Comparison of ENCODE assay signal across 8 mouse cellular contexts in genomic region chrX:71491931-71492633, GRCm38 (mm10). TPM values are rescaled to one million over a fixed set of nuclear protein-coding genes. Genes with fewer than 3 reads are reported as not detected.
DNase-seq lines count a peak whose midpoint lies in the region; ATAC-seq and TF ChIP-seq lines count a peak whose summit lies in the region.

No protein-coding gene starts in this region.

- no peaks in the 10 kb centered on the region for H3K36me3 ChIP-seq in heart, embryonic 14.5 days (ENCODE audit: control insufficient read depth, insufficient read depth, low read length)
- H3K36me3 ChIP-seq in liver, embryonic 15.5 days (replicated peaks): no peaks in the 10 kb centered on the region

- H3K27me3 ChIP-seq in heart, embryonic 14.5 days (ENCODE audit: control insufficient read depth, insufficient read depth, low read length): no peaks in the 10 kb centered on the region
- H3K27me3 ChIP-seq in liver, embryonic 15.5 days: peaks cover 5% of the 10 kb centered on the region; the same call in 1 of the 2 replicates

- 21% methylated on average over 17 of the region's 17 CpGs for WGBS in heart, embryonic 14.5 days
- 10% methylated on average over 17 of the region's 17 CpGs for WGBS in liver, embryonic 15.5 days (ENCODE audit: insufficient replicate concordance)

- no peak for DNase-seq in left cerebral cortex, adult 2 months (ENCODE audit: extremely low spot score in 1 of 2, low spot score in 2 of 2)
- no peak for DNase-seq in left cerebral cortex, adult 9 months (ENCODE audit: low spot score in 2 of 2)
- no peak for DNase-seq in thymus, postnatal 4 days
- no peak for DNase-seq in urinary bladder, postnatal 10 days (ENCODE audit: low spot score)
- no peak for DNase-seq in testis, postnatal 14 days (ENCODE audit: low spot score)

- H3K4me2 ChIP-seq in heart, embryonic 14.5 days (ENCODE audit: low read length): peak overlapping the region; percentile 71
- H3K4me2 ChIP-seq in liver, embryonic 15.5 days: peak overlapping the region; percentile 82

- no peak for TF ChIP-seq CTCF in left cerebral cortex, adult 2 months (IDR thresholded peaks at IDR 0.05)

- H3K9ac ChIP-seq in heart, embryonic 14.5 days (ENCODE audit: low read length): peak overlapping the region; percentile 74
- peak overlapping the region; percentile 77 for H3K9ac ChIP-seq in liver, embryonic 15.5 days

- peak overlapping the region; percentile 51 for H3K4me3 ChIP-seq in left cerebral cortex, adult 2 months
- H3K4me3 ChIP-seq in brown adipose tissue, adult 24 weeks (ENCODE audit: insufficient read depth, low read depth, low read length): peak overlapping the region; percentile 89
- H3K4me3 ChIP-seq in heart, embryonic 14.5 days (ENCODE audit: control insufficient read depth in 1 of 2, insufficient read depth in 1 of 2, low read depth in 1 of 2, low read length in 2 of 2): peak overlapping the region; percentile 55 to 86
- peak overlapping the region; percentile 70 for H3K4me3 ChIP-seq in liver, embryonic 15.5 days (replicated peaks)

- intact Hi-C loops in left cerebral cortex, adult 2 months (cut with DNase I): loop anchor here (1.0 to 2.0 kb wide), 2 partner anchors 57 to 64 kb away; no protein-coding TSS in a partner anchor

- H3K27ac ChIP-seq in left cerebral cortex, adult 2 months: peak overlapping the region; percentile 77
- peak overlapping the region; percentile 86 for H3K27ac ChIP-seq in brown adipose tissue, adult 24 weeks (replicated peaks; ENCODE audit: low read depth, low read length)
- H3K27ac ChIP-seq in heart, embryonic 14.5 days (replicated peaks in 1 of 2; ENCODE audit: control insufficient read depth in 1 of 2, insufficient read depth in 1 of 2, low read depth in 2 of 2, low read length in 2 of 2): peak overlapping the region; percentile 81 to 95
- H3K27ac ChIP-seq in liver, embryonic 15.5 days (replicated peaks): peak overlapping the region; percentile 83

- peak; percentile 74 for ATAC-seq in heart, embryonic 14.5 days (ENCODE audit: insufficient number of reproducible peaks, insufficient read depth, low FRiP score, low read depth)
- ATAC-seq in liver, embryonic 15.5 days (ENCODE audit: insufficient read depth): no peak; the same call in 1 of the 2 replicates

- no peaks in the 10 kb centered on the region for H3K9me3 ChIP-seq in heart, embryonic 14.5 days (ENCODE audit: control insufficient read depth, low read length)
- no peaks in the 10 kb centered on the region for H3K9me3 ChIP-seq in liver, embryonic 15.5 days (replicated peaks)

- H3K4me1 ChIP-seq in brown adipose tissue, adult 24 weeks (ENCODE audit: control insufficient read depth, insufficient read depth, insufficient read length, low read length): peaks cover 2% of the 10 kb centered on the region; the same call in 1 of the 2 replicates
- H3K4me1 ChIP-seq in heart, embryonic 14.5 days (ENCODE audit: control insufficient read depth in 2 of 2, insufficient read depth in 2 of 2, low read length in 2 of 2): peaks cover 2 to 5% of the 10 kb centered on the region in 2 experiments; a peak in 1 of 4 replicates
- peaks cover 27% of the 10 kb centered on the region for H3K4me1 ChIP-seq in liver, embryonic 15.5 days (replicated peaks)

RNA-seq across cellular contexts. Expression of gene Cd99l2, which starts 0.6 kb away (rescaled TPM):
- 10 to 100 TPM; 65.6 to 66.7 TPM for total RNA-seq in left cerebral cortex, adult 2 months (2021)
- 35.0 and 51.5 TPM in 2 replicates for polyA plus RNA-seq in brown adipose tissue, adult 24 weeks (2012; ENCODE audit: insufficient read depth, insufficient read length, missing spikeins)
- polyA plus RNA-seq in heart, embryonic 14.5 days (2014; fragmentation: Nextera tagmentation; extraction: Ambion mirVana): 26.4 and 28.5 TPM in 2 replicates
- polyA plus RNA-seq in liver, embryonic 15.5 days (2015; fragmentation: Nextera tagmentation; extraction: Ambion mirVana): 10.8 and 11.6 TPM in 2 replicates
